Mouse (Mus musculus): Measurements from ENCODE around the gene Slc25a20.
A peak's percentile ranks its signal among the peaks of the same experiment; 100 is the strongest.

The Slc25a20 gene

DNA sequence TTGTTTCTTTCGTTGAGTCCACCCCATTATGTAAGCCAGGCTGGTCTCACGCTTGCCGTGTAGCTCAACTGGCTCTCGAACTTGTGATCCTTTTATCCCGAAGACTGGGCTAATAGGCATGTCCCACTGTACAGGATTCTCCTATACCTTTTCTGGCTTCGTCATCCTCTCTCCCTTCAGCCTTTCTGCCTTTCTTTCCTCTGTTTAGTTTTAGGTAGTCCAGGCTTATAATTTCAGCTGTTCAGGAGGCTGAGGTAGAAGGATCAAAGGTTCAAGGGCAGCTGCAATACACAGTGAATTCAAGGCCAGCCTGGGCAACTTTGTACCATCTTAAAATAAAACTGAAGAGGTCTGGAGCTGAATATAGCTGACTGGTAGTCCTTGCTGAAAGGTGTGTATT, 25.3 kb downstream of the Slc25a20 start:
- DNase-seq (ENCODE audit: low read depth, low spot score), result no peak

DNA sequence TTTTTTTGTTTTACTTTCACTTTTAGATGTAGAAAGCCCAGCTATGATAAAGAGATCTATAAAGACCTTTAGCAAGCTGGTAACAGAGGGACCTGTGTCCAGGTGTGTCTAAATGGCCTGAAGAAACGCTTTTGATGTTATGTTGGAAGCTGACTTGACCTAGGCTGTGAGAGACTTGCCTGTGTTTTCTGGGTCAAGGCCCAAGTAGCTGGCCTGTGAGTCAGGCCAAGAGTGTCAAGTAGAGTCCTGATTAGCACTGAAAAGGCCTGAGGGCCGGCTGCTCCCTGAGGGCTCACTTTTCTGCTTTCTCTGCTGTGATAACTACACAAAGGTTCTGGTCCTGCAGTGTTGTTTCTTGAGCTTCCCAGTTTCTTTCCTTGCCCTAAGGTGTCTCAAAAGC, 25.8 kb downstream of the Slc25a20 start:
- DNase-seq (ENCODE audit: low read depth, low spot score), result no peak

DNA sequence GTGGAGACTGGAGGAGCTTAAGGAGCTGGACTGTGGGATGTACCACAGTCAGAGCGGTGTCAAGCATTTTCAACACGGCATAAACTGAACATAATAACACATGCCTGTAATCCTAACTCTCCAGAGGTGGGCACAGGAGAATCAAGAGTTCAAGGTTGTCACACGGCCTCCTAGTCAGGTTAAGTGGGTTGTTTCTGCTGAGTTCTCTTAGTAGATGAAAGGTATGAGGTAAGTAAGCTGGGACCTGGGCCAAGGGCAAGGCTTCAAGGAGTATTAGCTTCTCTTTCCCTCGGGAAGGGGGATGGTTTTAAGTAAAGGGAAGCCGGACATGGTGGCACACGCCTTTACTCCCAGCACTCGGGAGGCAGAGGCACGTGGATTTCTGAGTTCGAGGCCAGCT, 26.6 kb downstream of the Slc25a20 start:
- no peak for DNase-seq (ENCODE audit: low read depth, low spot score)

DNA sequence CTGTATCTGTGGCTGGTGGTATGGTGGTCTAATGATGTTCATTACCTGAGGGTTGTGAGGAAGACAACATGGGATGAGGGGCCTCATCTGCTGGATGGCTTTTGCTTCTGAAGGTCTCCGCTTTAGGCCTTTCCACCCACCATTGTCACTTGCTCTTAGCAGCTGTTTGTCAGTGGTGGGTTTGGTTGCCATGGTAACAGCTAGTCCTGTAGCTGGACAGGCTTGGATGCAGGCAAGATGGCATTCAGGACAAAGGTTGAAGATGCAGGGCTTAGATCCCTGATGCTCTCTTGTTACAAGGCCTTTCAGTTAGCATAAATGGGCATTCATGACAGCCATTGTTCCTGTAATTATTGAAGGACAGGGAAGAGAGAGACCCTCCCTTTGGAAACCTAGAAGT, 27.2 kb downstream of the Slc25a20 start, which contains the start of gene Prkar2a:
TSS of gene Prkar2a (plus strand) at position 209 of the 400 bp plus-strand sequence.
- DNase-seq (ENCODE audit: low read depth, low spot score), result peak; percentile 36

DNA sequence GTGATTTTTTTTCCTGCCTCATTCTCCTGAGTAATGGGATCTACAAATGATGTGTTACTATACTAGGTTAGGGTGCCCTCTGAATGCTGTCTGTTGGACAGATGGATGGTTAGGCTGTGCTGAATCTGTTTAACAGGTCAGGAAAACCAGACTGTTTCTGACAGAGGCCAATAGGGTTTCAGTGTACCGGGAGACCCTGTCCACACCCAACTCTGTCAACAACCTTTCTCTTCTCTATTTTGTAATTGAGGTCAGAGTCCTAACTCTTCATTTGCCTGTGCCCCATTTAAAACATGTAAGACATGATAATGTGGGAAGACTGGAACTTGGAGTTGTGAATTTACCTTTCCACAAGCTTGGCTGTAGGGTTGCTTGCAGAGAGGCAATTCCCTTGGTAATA, 28.1 kb downstream of the Slc25a20 start:
- DNase-seq (ENCODE audit: low read depth, low spot score), result no peak

DNA sequence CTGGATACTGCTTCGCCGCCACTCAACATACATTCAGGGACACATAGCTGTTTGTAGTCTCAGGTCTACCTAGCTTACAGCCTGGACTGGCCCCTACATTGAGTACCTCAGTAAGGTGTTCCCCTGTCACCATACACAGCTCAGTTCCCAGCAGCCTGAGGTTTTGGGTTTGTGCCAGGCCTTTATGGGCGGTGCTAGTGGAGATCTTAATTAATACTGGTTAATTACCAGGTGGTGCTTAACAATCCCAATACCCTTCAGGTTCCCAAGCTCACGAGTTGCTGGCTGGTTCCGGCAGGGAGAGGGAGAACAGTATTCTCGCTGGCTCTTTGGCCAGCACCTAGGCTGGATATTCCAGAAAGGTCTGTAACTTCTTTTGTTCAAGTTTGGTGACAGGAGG, 29.0 kb downstream of the Slc25a20 start:
- no peak for DNase-seq (ENCODE audit: low read depth, low spot score)

DNA sequence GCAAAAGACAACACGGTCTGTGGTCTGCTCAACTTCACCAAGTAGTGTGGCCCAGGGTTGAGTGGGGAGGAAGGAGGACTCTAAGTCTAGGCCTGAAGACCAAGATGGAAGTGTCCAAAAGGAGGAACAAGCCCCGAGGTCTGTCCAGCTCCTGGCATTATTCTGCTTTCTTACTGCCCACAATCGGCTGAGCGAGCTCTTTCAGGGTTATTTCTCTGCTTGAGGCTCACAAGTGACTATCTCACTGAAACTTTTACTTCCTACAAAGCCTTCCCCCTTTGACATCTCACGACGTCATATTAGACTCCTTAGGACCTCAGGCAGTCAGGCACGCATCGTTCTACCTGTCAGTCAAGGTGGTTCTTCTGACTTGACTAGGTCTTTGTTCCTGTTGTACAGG, 29.5 kb downstream of the Slc25a20 start:
- DNase-seq (ENCODE audit: low read depth, low spot score), result no peak

DNA sequence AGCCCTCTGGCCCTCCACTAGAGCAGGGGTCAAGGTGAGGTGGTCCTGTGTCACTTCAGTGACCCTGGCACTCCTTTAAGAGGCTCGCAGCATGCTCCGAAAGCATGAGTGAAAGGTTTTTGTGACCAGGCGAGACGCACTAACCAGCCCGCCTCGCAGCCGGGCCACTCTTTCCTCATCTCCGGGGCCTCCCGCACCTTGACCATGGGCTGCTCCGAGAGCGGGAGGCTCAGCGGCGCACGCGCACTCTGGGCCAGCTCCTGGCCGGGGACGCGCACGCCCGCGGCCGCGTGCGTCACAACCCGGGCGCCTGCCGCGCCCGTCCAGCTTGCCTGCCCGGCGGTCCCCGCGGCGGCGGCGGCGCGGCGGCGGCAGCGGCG, 29.9 kb downstream of the Slc25a20 start:
- peak; percentile 73 for DNase-seq (ENCODE audit: low read depth, low spot score)

DNA sequence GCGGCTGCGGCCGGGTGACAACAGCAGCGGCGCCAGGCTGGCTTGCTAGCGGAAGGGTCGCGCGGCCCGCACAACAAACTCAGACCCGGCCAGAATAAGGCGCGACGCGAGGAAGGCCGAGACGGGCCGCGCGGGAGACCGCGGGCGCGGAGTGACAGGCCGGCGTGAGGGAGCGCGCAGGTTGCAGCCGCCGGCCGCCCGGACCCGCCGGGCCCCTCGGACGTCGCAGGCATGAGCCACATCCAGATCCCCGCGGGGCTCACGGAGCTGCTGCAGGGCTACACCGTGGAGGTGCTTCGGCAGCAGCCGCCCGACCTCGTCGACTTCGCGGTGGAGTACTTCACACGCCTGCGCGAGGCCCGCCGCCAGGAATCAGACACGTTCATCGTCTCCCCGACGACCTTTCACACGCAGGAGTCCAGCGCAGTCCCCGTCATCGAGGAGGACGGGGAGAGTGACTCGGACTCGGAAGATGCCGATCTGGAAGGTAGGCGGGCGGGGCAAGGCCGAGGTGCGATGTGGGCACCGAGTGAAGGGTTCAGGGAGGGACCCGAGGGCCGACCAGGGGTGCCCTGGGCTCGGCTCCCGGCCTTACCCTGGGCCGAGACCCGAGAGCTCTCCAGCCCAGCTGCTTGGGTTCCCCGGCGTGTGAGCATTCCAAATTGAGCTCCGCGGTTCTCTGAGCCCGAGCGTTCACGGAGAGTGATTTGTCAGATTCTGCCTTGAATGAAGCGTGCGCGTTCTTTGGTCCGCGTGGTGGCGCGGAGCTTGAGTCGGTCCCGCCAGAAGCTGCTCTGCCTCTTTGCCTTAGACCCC, 30.5 kb downstream of the Slc25a20 start:
- peak; percentile 44 for DNase-seq (ENCODE audit: low read depth, low spot score)

DNA sequence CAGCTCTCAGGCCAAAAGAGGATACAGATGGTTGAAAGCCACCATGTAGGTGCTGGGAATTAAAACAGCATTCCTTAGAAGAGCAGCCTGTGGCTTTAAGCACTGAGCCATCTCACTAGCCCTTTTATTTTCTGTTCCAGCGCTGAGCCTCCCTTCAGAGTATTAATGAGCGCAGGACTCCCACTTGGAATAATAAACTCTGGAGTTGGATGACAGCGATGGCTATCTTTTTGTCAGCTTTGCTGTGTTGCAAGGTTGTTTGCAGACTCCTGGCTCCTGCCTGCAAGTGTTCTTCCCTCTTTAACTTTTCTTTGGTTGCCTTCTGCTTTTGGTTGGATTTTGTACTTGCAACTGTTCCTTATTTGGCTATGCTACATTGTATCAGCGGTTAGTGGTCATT, 32.1 kb downstream of the Slc25a20 start:
- DNase-seq (ENCODE audit: low read depth, low spot score), result no peak

DNA sequence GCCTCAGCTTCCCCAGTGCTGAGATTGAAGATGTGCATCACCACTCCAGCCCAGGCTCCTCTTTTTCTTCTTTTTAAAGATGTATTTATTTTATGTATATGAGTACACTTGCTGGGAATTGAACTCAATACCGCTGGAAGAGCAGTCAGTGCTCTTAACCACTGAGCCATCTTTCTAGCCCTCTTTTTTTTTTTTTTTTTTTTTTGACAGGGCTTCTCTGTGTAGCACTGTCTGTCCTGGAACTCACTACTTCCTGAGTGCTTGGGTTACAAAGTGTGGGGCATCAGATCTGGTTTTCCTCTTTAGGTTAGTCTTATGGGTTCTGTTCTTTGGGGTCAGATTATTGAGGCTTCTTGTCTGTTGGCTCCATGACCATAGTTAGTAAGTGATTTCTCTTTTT, 32.6 kb downstream of the Slc25a20 start:
- no peak for DNase-seq (ENCODE audit: low read depth, low spot score)

DNA sequence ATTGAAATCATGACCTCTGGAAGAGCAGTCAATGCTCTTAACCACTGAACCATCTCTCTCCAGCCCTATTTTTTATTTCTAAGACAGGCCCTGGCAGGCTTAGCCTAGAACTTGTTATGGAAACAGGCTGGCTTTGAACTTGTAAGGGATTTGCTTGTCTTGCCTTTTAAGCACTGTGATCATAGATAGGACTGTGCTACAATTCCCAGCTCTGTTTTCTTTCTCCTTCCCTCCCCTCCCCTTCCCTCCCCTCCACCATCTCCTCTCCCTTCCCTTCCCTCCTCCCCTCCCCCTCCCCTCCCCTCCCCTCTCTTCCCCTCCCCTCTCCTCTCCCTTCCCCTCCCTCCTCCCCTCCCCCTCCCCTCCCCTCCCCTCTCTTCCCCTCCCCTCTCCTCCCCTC, 40.6 kb downstream of the Slc25a20 start:
- DNase-seq (ENCODE audit: low read depth, low spot score), result no peak

DNA sequence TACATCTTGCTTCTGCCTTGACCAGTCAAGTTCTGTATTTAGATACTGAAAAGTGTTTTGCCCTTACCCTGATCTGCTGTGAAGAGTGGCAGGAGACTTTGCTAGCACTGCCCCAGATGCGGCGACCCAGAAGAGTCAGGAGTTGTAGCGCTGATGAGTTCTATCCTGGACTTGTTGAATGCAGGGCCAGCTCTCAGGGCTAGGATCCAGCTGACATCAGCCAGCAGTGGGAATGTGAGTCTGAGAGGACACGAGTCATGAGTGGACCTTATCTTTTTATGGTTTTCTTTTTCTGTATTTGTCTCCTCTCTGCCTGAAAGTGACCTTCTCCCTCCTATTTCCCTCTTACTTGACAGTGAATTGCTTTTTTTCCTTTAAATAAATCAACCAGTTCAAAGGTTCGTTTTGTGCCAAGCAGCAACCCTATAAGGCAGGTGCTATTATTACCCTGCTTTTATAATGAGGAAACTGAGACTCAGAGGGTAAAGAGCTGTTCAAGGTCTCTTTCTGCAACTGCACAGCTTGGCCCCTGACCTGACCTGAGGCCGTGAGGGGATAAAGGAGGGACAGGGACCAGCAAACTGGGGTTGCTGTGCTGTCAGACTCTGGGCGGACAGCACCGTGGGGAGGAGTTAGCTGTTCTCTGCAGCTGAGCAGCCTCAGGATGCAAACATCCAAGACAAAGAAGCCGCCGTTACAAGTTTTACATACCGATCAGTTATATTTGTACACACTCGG, 41.7 kb downstream of the Slc25a20 start:
- no peak for DNase-seq (ENCODE audit: low read depth, low spot score)

DNA sequence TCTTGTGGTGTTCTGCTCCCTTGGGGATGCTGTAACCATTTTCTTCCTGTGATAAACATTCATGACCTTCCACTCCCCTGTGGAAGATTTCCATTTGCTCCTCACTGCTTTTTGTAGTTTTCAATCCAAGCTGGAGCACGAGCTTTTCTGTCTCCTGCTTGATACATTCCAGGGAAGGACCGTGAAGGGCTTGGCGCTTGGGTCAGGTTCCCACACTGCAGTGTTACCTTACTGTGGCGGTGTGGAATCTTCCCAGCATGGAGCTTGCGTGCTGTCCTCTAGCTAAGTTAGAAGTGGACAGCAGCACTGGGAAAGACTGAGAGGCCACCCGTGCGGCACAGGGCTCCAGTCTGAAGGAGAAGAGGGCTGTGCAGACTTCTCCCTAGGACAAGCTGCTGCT, 42.7 kb downstream of the Slc25a20 start:
- no peak for DNase-seq (ENCODE audit: low read depth, low spot score)

DNA sequence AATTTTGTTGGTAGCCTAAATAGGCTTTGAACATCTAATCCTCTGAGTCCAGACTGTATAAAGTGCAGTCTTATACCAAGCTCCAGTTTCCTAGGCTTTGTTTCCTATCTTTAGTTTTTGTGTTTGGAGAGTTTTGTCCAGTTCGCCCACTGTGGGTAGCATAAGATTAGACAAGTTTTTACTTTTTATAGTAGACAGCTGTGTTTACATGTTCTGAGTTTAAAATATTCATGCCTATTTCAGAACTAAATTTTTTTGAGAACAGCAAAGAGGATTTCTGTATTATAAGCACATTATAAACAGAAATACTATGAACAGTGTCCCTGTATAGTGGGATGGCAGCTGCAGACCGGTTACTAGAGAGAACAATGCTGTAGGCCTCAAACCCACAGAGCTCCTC, 45.3 kb downstream of the Slc25a20 start:
- DNase-seq (ENCODE audit: low read depth, low spot score), result no peak

DNA sequence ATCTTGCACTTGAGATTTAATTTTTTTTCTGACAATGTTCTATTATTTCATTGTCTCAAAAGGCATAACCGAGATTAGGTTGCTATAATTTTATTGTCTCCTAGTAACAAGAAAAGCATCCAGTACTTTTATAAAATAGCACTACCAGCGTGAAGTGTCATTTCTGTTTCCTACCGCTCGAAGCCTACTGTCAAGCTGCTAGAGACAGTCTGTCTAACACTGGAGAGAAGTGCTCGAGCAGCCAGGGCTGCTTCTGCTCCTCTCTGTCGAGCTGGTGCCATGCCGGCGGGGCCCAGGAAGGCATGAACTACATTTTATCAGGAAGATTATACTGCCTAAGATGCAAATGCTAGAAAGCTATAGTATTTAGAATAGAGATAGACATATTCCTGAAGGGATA, 46.9 kb downstream of the Slc25a20 start:
- no peak for DNase-seq (ENCODE audit: low read depth, low spot score)

DNA sequence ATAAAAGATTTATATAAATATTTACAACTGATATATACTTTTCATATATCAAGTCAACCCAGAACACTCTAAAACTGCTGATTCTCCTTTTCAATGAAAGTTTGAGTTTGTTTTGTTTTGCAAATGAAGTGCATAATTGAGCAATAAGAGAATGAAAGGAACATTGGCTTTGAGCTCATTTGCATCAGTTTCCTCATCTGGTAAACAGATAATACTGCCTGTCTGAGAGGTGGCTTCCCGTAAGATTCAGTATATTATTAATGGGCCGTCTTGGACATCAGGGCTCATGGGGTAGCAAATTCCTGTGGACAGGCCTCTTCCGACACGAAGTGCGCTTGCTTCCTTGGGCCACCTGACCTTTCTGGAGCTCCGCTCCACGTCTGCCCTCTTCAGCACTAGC, 48.9 kb downstream of the Slc25a20 start:
- DNase-seq (ENCODE audit: low read depth, low spot score), result no peak

DNA sequence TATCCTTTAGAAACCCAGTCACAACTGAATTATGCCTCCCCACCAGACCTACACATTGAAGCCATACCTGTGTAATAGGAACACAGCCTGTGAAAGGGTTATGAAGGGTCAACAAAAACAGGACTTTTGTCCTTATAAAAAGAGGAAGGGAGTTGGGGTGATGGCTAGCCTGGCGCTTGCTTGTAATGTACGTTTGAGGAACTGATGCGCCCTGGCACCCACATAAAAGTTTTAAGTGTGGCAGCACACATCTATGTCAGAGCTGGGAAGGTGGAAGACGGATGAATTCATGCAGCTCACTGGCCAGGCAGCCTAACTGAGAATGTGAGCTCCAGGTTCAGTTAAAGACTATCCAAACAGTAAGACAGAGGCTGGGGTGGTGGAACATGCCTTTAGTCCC, 54.3 kb downstream of the Slc25a20 start:
- no peak for DNase-seq (ENCODE audit: low read depth, low spot score)

DNA sequence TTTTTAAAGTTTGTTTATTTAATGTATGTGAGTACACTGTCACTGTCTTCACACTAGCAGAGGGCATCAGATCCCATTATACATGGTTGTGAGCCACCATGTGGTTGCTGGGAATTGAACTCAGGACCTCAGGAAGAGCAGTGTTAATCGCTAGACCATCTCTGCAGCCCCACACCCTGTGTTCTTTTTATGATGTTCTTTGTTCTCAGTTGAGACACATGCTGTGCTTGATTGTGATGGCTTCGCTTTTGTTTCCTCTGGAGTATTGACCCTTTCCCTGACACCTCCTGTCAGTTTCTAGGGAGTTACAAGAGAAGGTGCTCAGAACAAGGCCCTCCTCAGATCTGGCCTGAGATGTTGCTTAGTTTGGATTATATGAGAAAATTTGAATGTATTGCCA, 61.9 kb downstream of the Slc25a20 start:
- DNase-seq (ENCODE audit: low read depth, low spot score), result no peak

DNA sequence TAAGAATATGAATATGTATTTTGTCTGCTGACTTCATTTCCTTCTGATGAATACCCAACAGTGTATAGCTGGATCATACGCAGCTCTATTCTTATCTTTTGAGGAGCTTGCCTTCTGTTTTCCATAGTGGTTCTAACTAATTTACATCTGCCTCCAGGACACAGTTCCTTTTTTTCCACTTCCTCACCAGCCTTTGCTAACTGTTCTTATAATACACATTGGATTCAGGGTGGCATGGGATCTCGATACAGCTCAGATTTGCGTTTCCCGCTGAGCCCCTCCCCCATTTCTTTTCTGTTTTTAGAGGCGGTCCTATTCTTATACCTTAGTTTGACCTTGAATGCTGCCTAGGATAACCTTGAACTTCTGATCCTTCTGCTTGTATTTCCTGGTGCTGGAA, 64.2 kb downstream of the Slc25a20 start:
- no peak for DNase-seq (ENCODE audit: low read depth, low spot score)

DNA sequence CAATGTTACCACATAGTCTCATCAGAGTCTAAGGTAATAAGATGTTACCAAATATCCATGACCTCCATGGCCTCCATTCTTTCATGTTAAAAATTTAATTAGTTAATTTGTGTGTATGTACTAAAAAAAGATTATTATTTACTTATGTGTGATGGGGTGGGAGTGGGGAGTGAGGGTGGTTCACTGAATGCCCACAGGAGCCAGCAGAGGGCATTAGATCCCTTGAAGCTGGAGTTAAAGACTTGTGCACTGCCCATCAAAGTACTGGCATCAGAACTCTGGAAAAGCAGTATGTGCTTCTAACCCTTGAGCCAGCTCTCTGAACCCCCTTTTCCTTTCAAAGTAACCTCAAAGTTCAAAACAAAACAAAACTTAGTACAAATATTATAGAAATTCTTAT, 67.2 kb downstream of the Slc25a20 start:
- no peak for DNase-seq (ENCODE audit: low read depth, low spot score)

DNA sequence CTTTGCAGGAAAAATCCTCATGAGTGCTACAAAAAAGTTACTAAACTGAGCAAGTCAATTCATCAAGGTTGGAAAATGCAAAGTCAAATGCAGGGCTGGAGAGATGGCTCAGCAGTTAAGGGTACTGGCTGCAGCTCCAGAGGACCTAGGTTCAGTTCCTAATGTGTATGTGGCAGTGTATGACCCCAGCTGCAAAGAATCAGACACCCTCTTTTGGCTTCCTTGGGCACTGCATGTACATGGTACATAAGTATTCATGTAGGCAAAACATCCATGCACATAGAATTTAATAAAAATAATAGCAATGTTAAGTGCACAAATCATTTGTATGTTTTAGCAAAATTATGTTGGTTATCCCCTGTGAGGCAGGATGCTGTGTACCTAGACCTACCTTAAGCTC, 70.6 kb downstream of the Slc25a20 start:
- DNase-seq (ENCODE audit: low read depth, low spot score), result no peak

All from embryo, embryonic 11.5 days (tissue).